Mouse (Mus musculus) stomach, postnatal 0 days (tissue): ENCODE measurements around the gene Atp6v1g3. TPM values are rescaled to one million over a fixed set of nuclear protein-coding genes. Genes with fewer than 3 reads are reported as not detected.

ENCODE experiments used
- ATAC-seq: fragments of 200-750 bp; cut with Nextera tagmentation; 2 replicates; pipeline ENCODE4 v1.8.0; 2017; ENCODE audit not compliant: low FRiP score, low TSS enrichment
- DNase-seq: peaks from one replicate; pipeline ENCODE4 v3.0.0-alpha.2; 2016; ENCODE audit warnings: low spot score
- H3K27ac ChIP-seq: fragments of 300-500 bp; sonication (generic); replicated peaks from 2 replicates; pipeline ENCODE4 v1.5.1; 2014; ENCODE audit warnings: mild to moderate bottlenecking, control low read depth
- H3K27me3 ChIP-seq: fragments of 300-500 bp; sonication (generic); 2 replicates; pipeline ENCODE4 v1.6.1; 2014; ENCODE audit warnings: low read length; ENCODE audit not compliant: control insufficient read depth, insufficient read depth
- H3K36me3 ChIP-seq: fragments of 300-500 bp; sonication (generic); 2 replicates; pipeline ENCODE4 v1.6.1; 2014; ENCODE audit warnings: low read length, mixed read lengths; ENCODE audit not compliant: control insufficient read depth, insufficient read depth
- H3K4me1 ChIP-seq: fragments of 300-500 bp; sonication (generic); replicated peaks from 2 replicates; pipeline ENCODE4 v1.6.1; 2014; ENCODE audit warnings: antibody characterized with exemption; ENCODE audit not compliant: control insufficient read depth, insufficient read depth
- H3K4me2 ChIP-seq: fragments of 300-500 bp; sonication (generic); replicated peaks from 2 replicates; pipeline ENCODE4 v1.6.1; 2014; ENCODE audit warnings: low read depth, mild to moderate bottlenecking, control low read depth, moderate library complexity
- H3K4me3 ChIP-seq: fragments of 300-500 bp; sonication (generic); 2 replicates; pipeline ENCODE4 v1.5.1; 2014; ENCODE audit warnings: low read depth, low read length, control low read depth
- H3K9ac ChIP-seq: fragments of 300-500 bp; sonication (generic); 2 replicates; pipeline ENCODE4 v1.6.1; 2014; ENCODE audit warnings: mild to moderate bottlenecking, low read length, control low read depth, mixed read lengths
- H3K9me3 ChIP-seq: fragments of 300-500 bp; sonication (generic); 2 replicates; pipeline ENCODE4 v1.6.1; 2016; ENCODE audit warnings: low read length; ENCODE audit not compliant: control insufficient read depth
- CTCF ChIP-seq: IDR thresholded peaks from 2 replicates; pipeline ENCODE4 v1.5.1; 2016; ENCODE audit warnings: antibody characterized with exemption, low read depth, mild to moderate bottlenecking, moderate library complexity
- EP300 ChIP-seq: optimal IDR thresholded peaks from 2 replicates; pipeline ENCODE3; 2016; ENCODE audit warnings: antibody characterized with exemption
- WGBS: fragments of 180-500 bp; shearing (Covaris S2); extraction: QIAGEN DNeasy Blood & Tissue Kit; methylation state at CpG from one replicate; pipeline ENCODE4 v1.1.7; 2014; 5-methylcytosine and 5-hydroxymethylcytosine counted together
- polyA plus RNA-seq: library from polyadenylated mRNA; unstranded; fragments of >200 nt; fragmentation: Nextera tagmentation; extraction: Ambion mirVana; gene quantifications from 2 replicates; pipeline ENCODE4 v1.2.1, GENCODE M21; 2015

Atp6v1g3 gene
- polyA plus RNA-seq, 1 experiment from 2014 or later: not detected

GRCm38 (mm10) chr1:138275859-138276258 is 2.3 kb downstream of the Atp6v1g3 start:
- Histone ChIP-seq H3K36me3 (no peaks in the 10 kb centered on the region), H3K27ac (no peak overlapping the region), H3K4me3 (no peak overlapping the region), H3K9ac (no peak overlapping the region), H3K27me3 (no peaks in the 10 kb centered on the region), H3K4me2 (no peak overlapping the region), H3K9me3 (no peaks in the 10 kb centered on the region), H3K4me1 (no peaks in the 10 kb centered on the region)
- ATAC-seq: no peak
- DNase-seq: no peak
- TF ChIP-seq CTCF: peak; percentile 52
- no peak for TF ChIP-seq EP300
- WGBS: 52% methylated on average over 5 of the region's 5 CpGs

- WGBS: 72% methylated on average over 6 of the region's 6 CpGs
- no peak for DNase-seq
- Histone ChIP-seq H3K4me1 (no peaks in the 10 kb centered on the region), H3K9ac (no peak overlapping the region), H3K27ac (no peak overlapping the region), H3K4me3 (no peak overlapping the region), H3K36me3 (no peaks in the 10 kb centered on the region), H3K9me3 (no peaks in the 10 kb centered on the region), H3K27me3 (no peaks in the 10 kb centered on the region), H3K4me2 (no peak overlapping the region)
- no peak for TF ChIP-seq CTCF
- no peak for TF ChIP-seq EP300
- no peak for ATAC-seq
Measured at GRCm38 (mm10) chr1:138281139-138281538, 7.6 kb downstream of the Atp6v1g3 start.

DNA sequence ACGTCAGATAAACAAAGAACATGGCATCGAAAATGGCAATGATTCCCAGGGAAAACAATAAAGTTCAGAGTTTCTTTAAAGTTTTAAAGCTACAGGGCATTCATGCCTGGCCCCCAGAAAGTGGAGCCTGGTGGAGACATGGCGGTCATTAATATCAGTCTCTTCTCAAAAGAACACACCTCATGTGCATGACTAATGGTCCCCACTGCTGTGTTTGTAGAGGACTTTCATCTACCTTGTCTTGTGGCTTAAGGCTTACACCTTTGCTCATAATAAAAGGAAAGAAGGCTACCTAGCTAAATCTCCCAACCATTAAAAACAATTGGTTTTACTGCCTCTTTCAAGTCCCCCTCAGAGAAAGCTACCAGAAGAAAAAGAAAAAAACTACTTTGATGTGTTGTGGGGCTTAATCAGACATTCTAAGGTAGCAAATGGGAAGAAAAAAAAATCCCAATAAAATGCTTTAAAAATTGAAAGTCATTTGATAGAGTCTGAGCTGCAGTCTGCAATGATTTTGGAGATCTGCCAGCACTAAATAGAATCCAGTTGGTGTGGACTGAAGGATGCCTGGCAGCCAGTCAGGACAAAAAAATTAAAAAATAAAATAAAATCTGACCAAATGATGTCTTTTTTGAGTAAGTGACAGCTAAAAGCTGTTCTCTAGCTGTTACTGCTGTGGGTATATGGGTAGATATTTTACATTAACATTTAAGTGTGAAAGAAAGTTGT is 9.0 kb downstream of the Atp6v1g3 start:
- Histone ChIP-seq H3K9ac (no peak overlapping the region), H3K4me2 (no peak overlapping the region), H3K36me3 (no peaks in the 10 kb centered on the region), H3K9me3 (no peaks in the 10 kb centered on the region), H3K27ac (no peak overlapping the region), H3K4me3 (no peak overlapping the region), H3K27me3 (no peaks in the 10 kb centered on the region), H3K4me1 (no peaks in the 10 kb centered on the region)
- TF ChIP-seq CTCF: no peak
- TF ChIP-seq EP300: no peak
- DNase-seq: no peak
- ATAC-seq: no peak
- WGBS: 65% methylated on average over 3 of the region's 3 CpGs

DNA sequence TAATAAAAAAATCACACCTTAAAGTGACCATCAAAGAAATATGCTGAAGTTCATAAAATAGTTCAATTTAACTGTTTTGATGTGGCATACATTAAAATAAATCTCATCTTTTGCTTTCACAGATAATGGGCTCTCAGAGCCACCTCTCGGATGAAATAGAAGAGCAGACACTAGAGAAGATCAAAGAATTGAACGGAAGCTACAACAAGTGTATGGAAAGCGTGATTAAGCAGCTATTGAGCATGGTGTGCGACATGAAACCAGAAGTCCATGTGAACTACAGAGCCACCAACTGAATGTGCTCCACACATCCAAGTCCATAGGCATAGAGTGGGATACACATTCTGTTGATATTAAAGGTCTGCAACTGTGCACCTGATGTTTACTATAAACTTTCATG is 14.1 kb downstream of the Atp6v1g3 start:
- no peak for ATAC-seq
- H3K36me3 ChIP-seq: no peaks in the 10 kb centered on the region
- 88% methylated on average over 4 of the region's 4 CpGs for WGBS
- H3K9ac ChIP-seq: no peak overlapping the region
- H3K9me3 ChIP-seq: no peaks in the 10 kb centered on the region
- H3K27me3 ChIP-seq: no peaks in the 10 kb centered on the region
- no peak overlapping the region for H3K4me2 ChIP-seq
- no peak overlapping the region for H3K27ac ChIP-seq
- H3K4me1 ChIP-seq: no peaks in the 10 kb centered on the region
- no peak for TF ChIP-seq EP300
- no peak for TF ChIP-seq CTCF
- DNase-seq: no peak
- H3K4me3 ChIP-seq: no peak overlapping the region

GRCm38 (mm10) chr1:138288721-138289120 is 15.2 kb downstream of the Atp6v1g3 start:
- DNase-seq (no peak), ATAC-seq (no peak)
- no peak for TF ChIP-seq EP300
- TF ChIP-seq CTCF: no peak
- H3K4me1 ChIP-seq: no peaks in the 10 kb centered on the region
- 85% methylated on average over 1 of the region's 1 CpGs for WGBS
- no peak overlapping the region for H3K9ac ChIP-seq
- H3K4me2 ChIP-seq: no peak overlapping the region
- H3K27me3 ChIP-seq: no peaks in the 10 kb centered on the region
- no peak overlapping the region for H3K4me3 ChIP-seq
- no peaks in the 10 kb centered on the region for H3K9me3 ChIP-seq
- H3K27ac ChIP-seq: no peak overlapping the region
- H3K36me3 ChIP-seq: no peaks in the 10 kb centered on the region
